Mouse (Mus musculus): ENCODE data around the gene Ifnk. TPM values are rescaled to one million over a fixed set of nuclear protein-coding genes. Genes with fewer than 3 reads are reported as not detected.

Gene Ifnk
- polyA plus RNA-seq, 1 experiment: not detected

DNA sequence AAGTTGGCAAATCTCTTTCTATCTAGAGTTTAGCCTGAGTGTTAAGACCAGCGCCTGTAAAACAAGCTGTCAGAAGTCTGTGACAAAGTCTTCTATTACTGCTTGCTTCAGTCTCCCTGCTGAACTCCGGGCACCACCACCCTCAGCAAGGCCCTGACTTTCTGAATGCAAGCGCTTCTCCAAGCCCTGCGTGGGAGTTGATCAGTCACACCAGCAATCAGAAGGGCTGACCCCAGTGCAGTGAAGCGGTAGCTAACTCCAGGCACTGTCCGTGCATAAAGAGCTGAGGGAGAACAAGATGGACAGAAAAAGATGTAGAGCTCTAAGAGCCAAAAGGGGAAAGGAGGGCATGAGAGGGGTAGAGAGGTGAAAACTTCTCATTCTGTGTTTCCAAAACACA is 24.1 kb upstream of the Ifnk start:
- no peak for TF ChIP-seq POLR2A (IDR thresholded peaks at IDR 0.05; ENCODE audit: borderline replicate concordance, insufficient read depth, low read length)
- no peak for TF ChIP-seq CTCF (IDR thresholded peaks at IDR 0.05; ENCODE audit: borderline replicate concordance, insufficient read depth, low read depth, low read length)

DNA sequence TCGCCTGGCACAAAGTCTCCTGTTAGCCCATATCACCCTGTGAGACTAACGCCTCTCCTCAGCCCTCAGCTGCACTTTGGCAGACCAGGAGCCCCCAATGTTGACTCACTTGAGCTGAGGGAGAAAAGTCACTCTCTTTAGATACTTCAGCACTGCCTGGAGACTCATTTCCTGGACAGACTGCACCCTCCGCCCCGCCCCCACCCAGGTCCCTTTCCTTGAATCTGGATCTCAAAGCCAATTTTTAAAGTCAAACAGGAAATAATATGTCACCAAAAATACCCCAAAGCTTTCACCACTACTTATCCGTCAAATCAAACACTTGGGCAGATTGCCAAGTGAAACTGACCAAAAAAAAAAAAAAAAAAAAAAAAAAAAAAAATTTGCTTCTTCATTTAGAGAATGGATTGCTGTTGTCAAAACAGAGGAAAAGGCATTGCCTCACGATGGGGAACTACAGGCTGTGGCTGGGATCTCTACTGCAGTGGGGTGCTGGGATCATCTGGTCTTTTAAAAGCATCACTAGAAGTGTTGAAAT is 21.4 kb upstream of the Ifnk start:
- no peak for DNase-seq
- no peak overlapping the region for H3K4me3 ChIP-seq (replicated peaks; ENCODE audit: insufficient read depth, low read depth, low read length)
- H3K27ac ChIP-seq (ENCODE audit: insufficient read depth, low read length): no peak overlapping the region
- no peak for TF ChIP-seq CTCF (IDR thresholded peaks at IDR 0.05; ENCODE audit: borderline replicate concordance, insufficient read depth, low read depth, low read length)
- TF ChIP-seq POLR2A (IDR thresholded peaks at IDR 0.05; ENCODE audit: borderline replicate concordance, insufficient read depth, low read length): no peak
- 49% methylated on average over 6 of the region's 6 CpGs for WGBS
- no peaks in the 10 kb centered on the region for H3K27me3 ChIP-seq (ENCODE audit: control insufficient read depth, insufficient read depth, low read length)
- H3K4me1 ChIP-seq (ENCODE audit: control insufficient read depth, insufficient read depth, low read length): no peaks in the 10 kb centered on the region

More for the DNA sequence above, 24.1 kb upstream of the Ifnk start:
- H3K4me1 ChIP-seq (ENCODE audit: control insufficient read depth, insufficient read depth, low read length): no peaks in the 10 kb centered on the region
- DNase-seq: no peak
- no peak overlapping the region for H3K27ac ChIP-seq (ENCODE audit: insufficient read depth, low read length)
- WGBS: 38% methylated on average over 6 of the region's 6 CpGs
- no peak overlapping the region for H3K4me3 ChIP-seq (replicated peaks; ENCODE audit: insufficient read depth, low read depth, low read length)
- no peaks in the 10 kb centered on the region for H3K27me3 ChIP-seq (ENCODE audit: control insufficient read depth, insufficient read depth, low read length)

DNA sequence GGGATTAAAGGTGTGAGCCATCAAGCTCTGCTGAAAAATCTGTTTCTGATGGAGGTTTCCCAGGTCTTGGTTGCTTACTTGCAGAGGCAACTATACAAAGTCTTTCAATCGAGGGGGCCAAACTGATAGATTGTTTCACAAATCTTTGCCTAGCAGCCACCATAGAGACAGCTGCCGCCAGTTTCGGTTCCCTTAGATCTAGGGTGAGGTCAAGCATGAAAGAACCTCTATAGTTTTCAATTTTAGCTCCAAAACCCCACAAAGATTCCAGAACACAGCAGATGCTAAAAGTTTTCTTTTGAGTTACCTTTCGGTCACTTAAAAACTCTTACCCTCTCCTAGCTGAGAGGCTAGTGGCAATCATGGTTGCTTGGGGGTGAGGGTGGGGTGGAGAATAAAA is 20.3 kb upstream of the Ifnk start:
- TF ChIP-seq CTCF (IDR thresholded peaks at IDR 0.05; ENCODE audit: borderline replicate concordance, insufficient read depth, low read depth, low read length): no peak
- Histone ChIP-seq H3K4me3 (replicated peaks; ENCODE audit: insufficient read depth, low read depth, low read length) (no peak overlapping the region), H3K27me3 (ENCODE audit: control insufficient read depth, insufficient read depth, low read length) (no peaks in the 10 kb centered on the region), H3K27ac (ENCODE audit: insufficient read depth, low read length) (no peak overlapping the region), H3K4me1 (ENCODE audit: control insufficient read depth, insufficient read depth, low read length) (no peaks in the 10 kb centered on the region)
- WGBS: 80% methylated on average over 4 of the region's 4 CpGs
- no peak for DNase-seq

DNA sequence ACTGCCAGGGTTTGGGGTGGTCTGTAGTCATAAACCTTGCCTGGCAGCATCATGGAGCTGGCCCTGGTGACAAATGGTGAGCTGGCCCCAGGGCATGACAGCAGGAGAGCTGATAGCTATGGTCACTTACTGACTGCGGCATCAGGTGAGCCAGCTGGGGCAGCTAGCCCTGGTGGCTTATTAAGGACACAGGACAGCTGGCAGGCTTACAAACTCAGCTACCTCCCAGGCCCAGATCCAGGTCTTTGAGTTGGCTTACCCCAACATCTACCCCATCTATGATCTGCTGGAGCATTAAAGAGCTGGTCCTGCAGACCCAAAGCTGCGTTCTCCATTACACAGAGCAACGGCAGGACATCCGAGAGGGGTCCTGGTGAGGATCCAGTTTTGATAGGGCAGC is 18.4 kb upstream of the Ifnk start:
- Histone ChIP-seq H3K27ac (ENCODE audit: insufficient read depth, low read length) (no peak overlapping the region), H3K4me1 (ENCODE audit: control insufficient read depth, insufficient read depth, low read length) (no peaks in the 10 kb centered on the region), H3K4me3 (replicated peaks; ENCODE audit: insufficient read depth, low read depth, low read length) (no peak overlapping the region), H3K27me3 (ENCODE audit: control insufficient read depth, insufficient read depth, low read length) (no peaks in the 10 kb centered on the region)
- TF ChIP-seq CTCF (IDR thresholded peaks at IDR 0.05; ENCODE audit: borderline replicate concordance, insufficient read depth, low read depth, low read length) (no peak), POLR2A (IDR thresholded peaks at IDR 0.05; ENCODE audit: borderline replicate concordance, insufficient read depth, low read length) (no peak)
- DNase-seq: no peak
- WGBS: 44% methylated on average over 4 of the region's 4 CpGs

DNA sequence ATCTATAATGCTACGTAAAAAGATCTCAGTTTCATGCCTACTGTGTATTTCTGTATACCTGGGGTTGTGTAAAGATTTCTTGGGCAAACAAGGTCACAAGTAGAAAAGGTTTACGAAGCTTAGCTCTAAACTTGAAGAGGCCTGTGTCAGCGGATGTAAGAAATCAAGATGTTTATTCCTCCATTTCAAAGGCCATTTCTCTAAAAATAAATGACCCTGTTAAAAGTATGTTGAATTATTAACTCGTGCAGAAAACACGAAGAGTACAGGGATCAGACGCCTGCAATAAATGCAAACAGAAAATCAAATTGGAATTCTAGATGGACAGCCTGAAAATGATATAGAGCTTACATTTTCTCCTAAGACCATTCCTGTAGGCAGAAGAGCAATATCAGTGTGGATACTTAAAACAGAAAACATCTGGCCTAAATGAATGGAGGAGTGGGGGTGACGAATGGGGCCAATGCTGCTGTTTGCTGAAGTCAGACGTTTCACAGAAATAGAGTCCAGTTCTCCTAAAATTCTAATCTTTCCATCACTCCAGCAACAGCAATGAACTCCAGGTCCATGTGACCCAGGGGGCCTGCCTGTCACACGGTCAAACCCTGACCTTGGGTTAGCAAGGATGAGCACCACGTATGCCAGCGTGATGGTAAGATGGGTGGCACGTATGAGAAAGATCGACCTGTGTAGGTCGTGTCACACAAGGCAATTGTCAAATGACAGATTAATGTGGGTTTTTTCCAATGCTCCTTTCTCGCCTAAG is 16.8 kb upstream of the Ifnk start:
- Histone ChIP-seq H3K27ac (ENCODE audit: insufficient read depth, low read length) (no peak overlapping the region), H3K4me3 (replicated peaks; ENCODE audit: insufficient read depth, low read depth, low read length) (no peak overlapping the region), H3K4me1 (ENCODE audit: control insufficient read depth, insufficient read depth, low read length) (no peaks in the 10 kb centered on the region), H3K27me3 (ENCODE audit: control insufficient read depth, insufficient read depth, low read length) (no peaks in the 10 kb centered on the region)
- DNase-seq: no peak
- no peak for TF ChIP-seq CTCF (IDR thresholded peaks at IDR 0.05; ENCODE audit: borderline replicate concordance, insufficient read depth, low read depth, low read length)
- TF ChIP-seq POLR2A (IDR thresholded peaks at IDR 0.05; ENCODE audit: borderline replicate concordance, insufficient read depth, low read length): no peak
- 93% methylated on average over 15 of the region's 15 CpGs for WGBS

DNA sequence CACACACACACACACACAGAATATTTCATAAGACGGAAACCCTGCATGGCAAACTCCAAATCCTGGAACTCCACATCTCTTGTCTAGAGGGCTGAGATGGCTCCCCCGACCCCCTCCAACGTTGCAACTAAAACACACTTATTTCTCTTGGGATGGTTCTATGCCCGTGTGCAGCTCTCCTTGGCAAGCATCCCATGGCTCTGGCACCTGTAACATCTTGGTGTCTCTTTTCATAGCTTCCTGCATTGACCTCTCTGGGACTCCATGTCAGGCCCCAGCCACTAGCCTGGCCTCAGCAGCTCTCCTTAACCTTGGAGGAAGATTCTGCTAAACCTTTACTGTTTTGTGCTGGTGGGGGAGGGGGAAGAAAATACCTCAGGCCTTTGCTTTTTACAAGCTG is 16.1 kb upstream of the Ifnk start:
- Histone ChIP-seq H3K27ac (ENCODE audit: insufficient read depth, low read length) (no peak overlapping the region), H3K4me1 (ENCODE audit: control insufficient read depth, insufficient read depth, low read length) (no peaks in the 10 kb centered on the region), H3K27me3 (ENCODE audit: control insufficient read depth, insufficient read depth, low read length) (no peaks in the 10 kb centered on the region), H3K4me3 (replicated peaks; ENCODE audit: insufficient read depth, low read depth, low read length) (no peak overlapping the region)
- TF ChIP-seq POLR2A (IDR thresholded peaks at IDR 0.05; ENCODE audit: borderline replicate concordance, insufficient read depth, low read length) (no peak), CTCF (IDR thresholded peaks at IDR 0.05; ENCODE audit: borderline replicate concordance, insufficient read depth, low read depth, low read length) (no peak)
- 41% methylated on average over 4 of the region's 4 CpGs for WGBS
- DNase-seq: no peak

DNA sequence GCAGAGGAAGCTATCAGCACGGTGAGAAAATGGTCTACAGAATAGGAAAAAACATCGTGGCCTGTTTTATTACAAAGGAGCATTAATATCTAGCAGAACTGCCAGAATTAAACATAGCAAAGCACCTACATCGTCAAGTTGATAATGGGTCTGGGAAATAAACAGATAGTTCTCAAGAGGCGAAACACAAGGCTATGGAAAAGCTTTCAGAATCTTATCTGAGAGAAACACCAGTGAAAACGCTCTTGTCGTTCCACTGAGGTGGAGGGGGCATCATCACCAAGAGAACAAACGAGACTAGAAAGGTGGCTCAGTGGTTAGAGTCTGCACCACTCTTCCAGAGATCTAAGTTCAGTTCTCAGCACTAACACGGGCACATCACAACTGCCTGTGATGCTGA is 14.9 kb upstream of the Ifnk start:
- DNase-seq: no peak
- 89% methylated on average over 8 of the region's 8 CpGs for WGBS
- H3K27me3 ChIP-seq (ENCODE audit: control insufficient read depth, insufficient read depth, low read length): no peaks in the 10 kb centered on the region
- H3K4me1 ChIP-seq (ENCODE audit: control insufficient read depth, insufficient read depth, low read length): no peaks in the 10 kb centered on the region
- H3K27ac ChIP-seq (ENCODE audit: insufficient read depth, low read length): no peak overlapping the region
- H3K4me3 ChIP-seq (replicated peaks; ENCODE audit: insufficient read depth, low read depth, low read length): no peak overlapping the region
- TF ChIP-seq POLR2A (IDR thresholded peaks at IDR 0.05; ENCODE audit: borderline replicate concordance, insufficient read depth, low read length): no peak
- TF ChIP-seq CTCF (IDR thresholded peaks at IDR 0.05; ENCODE audit: borderline replicate concordance, insufficient read depth, low read depth, low read length): no peak

DNA sequence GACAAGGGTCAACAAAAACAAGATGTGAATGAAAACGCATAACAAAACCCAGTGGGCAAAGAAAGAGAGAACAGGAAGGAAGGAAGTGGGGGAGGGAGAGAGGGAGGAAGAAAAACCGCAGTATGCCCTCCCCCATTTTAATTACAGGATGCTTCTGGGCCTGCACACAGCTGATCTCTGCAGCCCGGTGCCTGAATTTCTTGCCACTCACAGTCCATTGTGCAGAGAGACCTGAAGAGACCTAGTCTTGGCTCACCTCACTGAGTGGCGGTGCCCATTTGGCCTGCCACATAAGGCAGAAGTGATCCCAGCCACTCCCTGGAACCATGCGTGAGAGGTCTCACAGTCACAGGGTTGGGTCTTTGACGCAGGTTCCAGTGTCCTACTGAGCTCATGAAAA is 13.8 kb upstream of the Ifnk start:
- Histone ChIP-seq H3K27ac (ENCODE audit: insufficient read depth, low read length) (no peak overlapping the region), H3K4me1 (ENCODE audit: control insufficient read depth, insufficient read depth, low read length) (no peaks in the 10 kb centered on the region), H3K27me3 (ENCODE audit: control insufficient read depth, insufficient read depth, low read length) (no peaks in the 10 kb centered on the region), H3K4me3 (replicated peaks; ENCODE audit: insufficient read depth, low read depth, low read length) (no peak overlapping the region)
- TF ChIP-seq CTCF (IDR thresholded peaks at IDR 0.05; ENCODE audit: borderline replicate concordance, insufficient read depth, low read depth, low read length): no peak
- TF ChIP-seq POLR2A (IDR thresholded peaks at IDR 0.05; ENCODE audit: borderline replicate concordance, insufficient read depth, low read length): no peak
- WGBS: 22% methylated on average over 6 of the region's 6 CpGs
- no peak for DNase-seq
